Mouse (Mus musculus) neural tube, embryonic 15.5 days (tissue): ENCODE measurements around the gene Ccdc36. TPM values are rescaled to one million over a fixed set of nuclear protein-coding genes. Genes with fewer than 3 reads are reported as not detected.

ENCODE experiments used
- ATAC-seq: fragments of 200-750 bp; cut with Nextera tagmentation; 2 replicates; pipeline ENCODE4 v1.8.0; 2017; ENCODE audit warnings: mild to moderate bottlenecking, moderate TSS enrichment, moderate library complexity; ENCODE audit not compliant: low FRiP score
- H3K27ac ChIP-seq: fragments of 300-500 bp; sonication (generic); replicated peaks from 2 replicates; pipeline ENCODE4 v1.5.1; 2015; ENCODE audit warnings: mild to moderate bottlenecking, inconsistent platforms
- H3K27me3 ChIP-seq: fragments of 300-500 bp; sonication (generic); replicated peaks from 2 replicates; pipeline ENCODE4 v1.6.1; 2015; ENCODE audit warnings: inconsistent platforms
- H3K36me3 ChIP-seq: fragments of 300-500 bp; sonication (generic); 2 replicates; pipeline ENCODE4 v1.6.1; 2015; ENCODE audit warnings: inconsistent platforms
- H3K4me1 ChIP-seq: fragments of 300-500 bp; sonication (generic); 2 replicates; pipeline ENCODE4 v1.6.1; 2015; ENCODE audit warnings: inconsistent platforms
- H3K4me2 ChIP-seq: fragments of 300-500 bp; sonication (generic); 2 replicates; pipeline ENCODE4 v1.6.1; 2015; ENCODE audit warnings: inconsistent platforms, mild to moderate bottlenecking, moderate library complexity
- H3K4me3 ChIP-seq: fragments of 300-500 bp; sonication (generic); replicated peaks from 2 replicates; pipeline ENCODE4 v1.5.1; 2015; ENCODE audit warnings: mild to moderate bottlenecking, inconsistent platforms
- H3K9ac ChIP-seq: fragments of 300-500 bp; sonication (generic); replicated peaks from 2 replicates; pipeline ENCODE4 v1.6.1; 2015; ENCODE audit warnings: mild to moderate bottlenecking, inconsistent platforms
- H3K9me3 ChIP-seq: fragments of 300-500 bp; sonication (generic); replicated peaks from 2 replicates; pipeline ENCODE4 v1.6.1; 2016; ENCODE audit warnings: inconsistent platforms
- WGBS: fragments of 180-500 bp; shearing (Covaris S2); methylation state at CpG from one replicate; pipeline ENCODE4 v1.1.7; 2015; ENCODE audit warnings: mixed read lengths; 5-methylcytosine and 5-hydroxymethylcytosine counted together
- polyA plus RNA-seq: library from polyadenylated mRNA; unstranded; fragments of >200 nt; fragmentation: Nextera tagmentation; extraction: Ambion mirVana; gene quantifications from 2 replicates; pipeline ENCODE4 v1.2.1, GENCODE M21; 2015

Ccdc36 gene
- polyA plus RNA-seq, 1 experiment from 2014 or later, result 1.7 TPM

DNA sequence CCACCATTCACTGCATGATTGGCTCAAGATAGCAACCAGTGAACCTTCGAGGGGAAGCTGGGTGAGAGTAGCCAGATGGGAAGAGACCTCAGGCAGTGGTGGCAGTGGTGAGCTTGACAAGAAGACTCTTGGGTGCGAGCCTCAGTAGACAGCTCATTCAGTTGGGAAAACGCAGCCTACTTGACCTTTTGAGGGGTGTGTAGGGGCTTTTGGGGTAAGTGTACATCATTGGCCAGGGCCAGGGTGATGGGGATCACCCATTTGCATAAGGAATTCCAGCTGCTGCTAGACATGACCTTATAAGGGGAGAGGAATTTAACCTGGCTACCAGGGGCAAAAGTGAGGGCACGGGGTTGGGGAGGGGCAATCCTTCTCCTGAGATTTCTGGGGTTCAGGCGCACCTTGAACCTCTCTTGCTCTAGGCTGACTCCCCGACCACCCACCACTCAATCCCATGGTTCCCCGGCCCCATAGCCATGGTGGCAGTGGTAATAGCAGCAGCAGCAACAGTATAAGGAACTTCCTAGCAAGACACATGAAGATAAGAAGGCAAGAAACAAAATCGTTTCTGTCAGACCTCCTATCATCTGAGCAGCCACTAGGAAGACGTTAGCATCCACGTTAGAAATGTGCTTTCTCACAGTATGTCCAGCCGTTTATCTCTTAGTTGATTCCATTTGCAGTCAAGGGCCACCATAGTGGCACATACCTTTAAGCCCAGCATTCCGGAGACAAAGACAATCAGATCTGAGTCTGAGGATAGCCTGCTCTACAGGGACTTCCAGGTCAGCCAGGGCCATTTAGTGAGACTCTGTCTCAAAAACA is 27.7 kb upstream of the Ccdc36 start:
- peaks cover 34% of the 10 kb centered on the region for H3K4me1 ChIP-seq
- H3K4me2 ChIP-seq, result no peak overlapping the region
- H3K36me3 ChIP-seq, result no peaks in the 10 kb centered on the region
- ATAC-seq, result no peak
- H3K27me3 ChIP-seq, result no peaks in the 10 kb centered on the region
- H3K9me3 ChIP-seq, result no peaks in the 10 kb centered on the region
- no peak overlapping the region for H3K27ac ChIP-seq
- 79% methylated on average over 12 of the region's 12 CpGs for WGBS
- H3K9ac ChIP-seq, result no peak overlapping the region
- H3K4me3 ChIP-seq, result no peak overlapping the region

GRCm38 (mm10) chr9:108454429-108454828 is 26.1 kb upstream of the Ccdc36 start:
- H3K9me3 ChIP-seq, result no peaks in the 10 kb centered on the region
- no peaks in the 10 kb centered on the region for H3K36me3 ChIP-seq
- H3K4me1 ChIP-seq, result peaks cover 44% of the 10 kb centered on the region
- no peak overlapping the region; the same call in 1 of the 2 replicates for H3K27ac ChIP-seq
- no peak overlapping the region for H3K4me2 ChIP-seq
- no peak for ATAC-seq
- no peak overlapping the region for H3K9ac ChIP-seq
- no peaks in the 10 kb centered on the region for H3K27me3 ChIP-seq
- WGBS, result 89% methylated on average over 6 of the region's 6 CpGs
- H3K4me3 ChIP-seq, result no peak overlapping the region

DNA sequence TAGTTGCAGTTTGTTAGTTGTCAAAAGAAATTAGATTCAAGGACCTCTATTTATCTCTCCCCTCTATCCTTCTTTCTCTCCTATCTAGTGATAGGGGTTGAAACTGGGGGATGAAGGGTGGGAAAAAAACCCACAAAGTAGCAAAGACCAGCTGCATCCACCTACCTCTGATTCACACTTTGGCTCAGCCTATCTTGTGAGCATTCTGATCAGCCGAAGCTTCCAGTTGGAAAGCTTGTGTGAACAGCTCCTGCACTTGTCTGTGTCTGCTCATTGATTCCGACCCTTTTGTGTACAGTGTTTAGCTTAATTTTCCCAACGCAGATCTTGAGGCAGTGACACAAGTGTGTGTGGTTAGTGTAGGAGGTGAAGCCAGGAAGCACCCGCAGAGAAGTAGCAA is 25.2 kb upstream of the Ccdc36 start:
- peak overlapping the region; percentile 74 for H3K4me3 ChIP-seq
- no peak for ATAC-seq
- peak overlapping the region; percentile 90 for H3K9ac ChIP-seq
- H3K27ac ChIP-seq, result peak overlapping the region; percentile 87
- no peaks in the 10 kb centered on the region for H3K9me3 ChIP-seq
- peaks cover 50% of the 10 kb centered on the region for H3K4me1 ChIP-seq
- no peaks in the 10 kb centered on the region for H3K27me3 ChIP-seq
- peak overlapping the region; percentile 83 for H3K4me2 ChIP-seq
- H3K36me3 ChIP-seq, result peaks cover 7% of the 10 kb centered on the region; the same call in 1 of the 2 replicates
- WGBS, result 83% methylated on average over 4 of the region's 4 CpGs

- ATAC-seq, result peak; percentile 28
- Histone ChIP-seq H3K4me2 (peak overlapping the region; percentile 83), H3K27ac (peak overlapping the region; percentile 87), H3K4me3 (peak overlapping the region; percentile 74), H3K27me3 (no peaks in the 10 kb centered on the region), H3K9ac (peak overlapping the region; percentile 90), H3K4me1 (peaks cover 50% of the 10 kb centered on the region), H3K9me3 (no peaks in the 10 kb centered on the region), H3K36me3 (peaks cover 12% of the 10 kb centered on the region)
- 40% methylated on average over 6 of the region's 6 CpGs for WGBS
Measured at GRCm38 (mm10) chr9:108452911-108453310, 24.6 kb upstream of the Ccdc36 start.

DNA sequence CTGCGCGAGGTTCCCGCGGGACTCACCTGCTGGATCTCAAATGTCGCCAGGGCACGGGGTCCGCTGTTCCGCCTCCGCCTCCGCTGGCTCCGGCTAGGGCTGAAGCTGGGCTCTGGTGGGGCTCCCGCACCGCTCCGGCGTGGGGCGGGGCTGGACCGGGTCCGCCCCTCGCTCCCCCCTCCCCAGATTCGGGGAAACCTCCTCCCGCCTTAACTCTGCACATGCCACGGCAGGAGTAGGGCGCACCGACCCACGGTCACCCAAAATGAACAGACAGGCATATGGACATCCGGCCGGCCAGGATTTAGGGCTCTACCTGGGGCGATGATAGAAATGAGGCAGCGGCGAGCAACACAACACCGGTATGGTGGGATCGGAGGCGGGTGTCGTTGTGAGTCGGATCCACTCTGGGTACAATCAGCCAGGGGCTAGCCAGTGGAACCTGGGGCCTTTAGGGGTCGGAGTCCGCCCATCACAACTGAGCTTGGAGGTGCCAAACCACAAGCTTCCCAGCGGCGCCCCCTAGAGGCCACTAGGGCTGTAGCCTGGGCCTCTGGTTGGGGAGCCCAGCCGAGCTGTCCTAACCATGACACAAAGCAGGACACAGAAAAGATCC is 24.1 kb upstream of the Ccdc36 start:
- H3K4me1 ChIP-seq, result peaks cover 50% of the 10 kb centered on the region
- WGBS, result under 1% methylated on average over 40 of the region's 40 CpGs

GRCm38 (mm10) chr9:108451519-108452160 is 23.4 kb upstream of the Ccdc36 start:
- Histone ChIP-seq H3K4me2 (peak overlapping the region; percentile 83), H3K4me1 (peaks cover 50% of the 10 kb centered on the region), H3K4me3 (peak overlapping the region; percentile 74), H3K9me3 (no peaks in the 10 kb centered on the region), H3K36me3 (peaks cover 18% of the 10 kb centered on the region), H3K27me3 (no peaks in the 10 kb centered on the region), H3K27ac (peak overlapping the region; percentile 87), H3K9ac (peak overlapping the region; percentile 90)
- WGBS, result 50% methylated on average over 6 of the region's 6 CpGs
- ATAC-seq, result no peak

More for the DNA sequence above, 24.1 kb upstream of the Ccdc36 start:
- no peaks in the 10 kb centered on the region for H3K9me3 ChIP-seq
- H3K27me3 ChIP-seq, result no peaks in the 10 kb centered on the region
- H3K4me2 ChIP-seq, result peak overlapping the region; percentile 83
- peak overlapping the region; percentile 74 for H3K4me3 ChIP-seq
- peak; percentile 91 for ATAC-seq
- H3K9ac ChIP-seq, result peak overlapping the region; percentile 90
- H3K27ac ChIP-seq, result peak overlapping the region; percentile 87
- H3K36me3 ChIP-seq, result peaks cover 17% of the 10 kb centered on the region

GRCm38 (mm10) chr9:108451170-108451493 is 22.8 kb upstream of the Ccdc36 start:
- Histone ChIP-seq H3K4me3 (peak overlapping the region; percentile 74), H3K9ac (0 out of 2 replicates have a peak overlapping the region, but pooled peaks have one; percentile 90), H3K27me3 (no peaks in the 10 kb centered on the region), H3K36me3 (peaks cover 18% of the 10 kb centered on the region), H3K4me1 (peaks cover 50% of the 10 kb centered on the region), H3K4me2 (peak overlapping the region; percentile 83), H3K9me3 (no peaks in the 10 kb centered on the region), H3K27ac (peak overlapping the region; percentile 87)
- 72% methylated on average over 6 of the region's 6 CpGs for WGBS
- no peak for ATAC-seq

DNA sequence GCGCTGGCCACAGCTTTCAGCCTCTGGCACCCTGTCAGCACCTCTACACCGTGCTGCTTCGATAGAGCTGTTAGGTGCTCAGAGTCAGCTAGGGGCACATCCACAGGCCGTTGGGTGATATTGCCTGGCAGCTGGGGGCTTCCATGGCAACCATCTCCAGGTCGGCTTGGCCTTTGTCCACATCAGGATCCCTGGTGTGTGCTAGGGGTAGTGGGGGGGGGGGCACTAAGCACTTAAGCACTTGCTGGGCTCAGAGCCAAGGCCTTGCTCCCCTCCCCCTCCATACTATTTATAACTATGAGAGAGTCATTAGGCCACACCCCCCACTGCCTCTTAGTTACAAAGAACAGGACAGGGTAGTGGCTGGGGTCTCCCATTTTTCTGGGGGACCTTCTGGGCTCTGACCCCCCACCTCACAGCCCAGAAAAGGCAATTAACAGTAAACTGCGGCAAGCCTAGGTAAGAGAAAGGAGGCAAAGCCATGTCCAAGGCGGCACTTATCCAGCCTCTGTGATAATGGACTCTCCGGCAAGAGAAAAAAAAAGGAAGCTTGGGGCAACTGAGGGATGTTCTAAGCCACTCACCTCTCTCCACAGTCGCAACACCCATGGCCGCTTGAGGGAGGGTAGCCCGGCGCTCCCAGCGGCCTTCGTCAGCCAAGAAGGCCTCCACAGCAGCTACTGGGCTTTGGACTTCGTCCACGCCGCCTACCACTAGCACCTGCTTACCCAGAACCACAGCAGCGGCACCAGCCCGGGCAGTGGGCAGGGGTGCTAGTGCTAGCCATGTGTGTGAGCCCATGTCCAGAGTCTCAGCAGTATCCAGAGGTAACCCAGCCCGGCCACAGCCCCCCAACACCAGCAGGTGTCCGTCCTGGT is 22.2 kb upstream of the Ccdc36 start:
- Histone ChIP-seq H3K9ac (0 out of 2 replicates have a peak overlapping the region, but pooled peaks have one; percentile 90), H3K9me3 (no peaks in the 10 kb centered on the region), H3K4me2 (peak overlapping the region; percentile 83), H3K27ac (peak overlapping the region; percentile 87), H3K27me3 (no peaks in the 10 kb centered on the region), H3K4me3 (peak overlapping the region; percentile 74), H3K36me3 (peaks cover 18% of the 10 kb centered on the region), H3K4me1 (peaks cover 50% of the 10 kb centered on the region)
- ATAC-seq, result peak; percentile 17
- 48% methylated on average over 21 of the region's 21 CpGs for WGBS

- H3K4me3 ChIP-seq, result peak overlapping the region; percentile 74
- no peaks in the 10 kb centered on the region for H3K9me3 ChIP-seq
- peak; percentile 4; the same call in 1 of the 2 replicates for ATAC-seq
- peak overlapping the region; percentile 83 for H3K4me2 ChIP-seq
- WGBS, result 22% methylated on average over 4 of the region's 4 CpGs
- no peaks in the 10 kb centered on the region for H3K27me3 ChIP-seq
- H3K36me3 ChIP-seq, result peaks cover 18% of the 10 kb centered on the region
- H3K4me1 ChIP-seq, result peaks cover 50% of the 10 kb centered on the region
- no peak overlapping the region for H3K9ac ChIP-seq
- H3K27ac ChIP-seq, result peak overlapping the region; percentile 87
Measured at GRCm38 (mm10) chr9:108449860-108450259, 21.6 kb upstream of the Ccdc36 start.

DNA sequence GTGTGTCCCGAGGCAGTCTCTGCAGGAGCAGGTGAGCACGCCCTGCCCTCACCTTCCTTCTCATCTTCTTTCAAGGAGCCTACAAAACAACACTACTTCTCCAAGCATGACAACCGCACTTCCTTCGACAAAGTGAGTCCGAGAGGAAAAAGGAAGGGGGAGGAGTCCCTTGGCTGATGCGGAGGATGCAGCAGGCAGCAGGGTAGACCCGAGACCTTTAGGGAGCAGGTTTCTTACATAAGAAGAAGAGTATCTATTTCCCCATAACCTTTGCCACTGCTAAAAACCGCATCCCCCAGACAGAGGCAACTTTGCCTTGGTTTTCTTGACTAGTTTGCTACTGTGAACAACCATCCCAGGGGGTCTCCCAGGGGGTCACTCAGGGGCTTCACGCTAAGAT is 16.8 kb upstream of the Ccdc36 start:
- no peak for ATAC-seq
- Histone ChIP-seq H3K4me2 (no peak overlapping the region), H3K36me3 (peaks cover 18% of the 10 kb centered on the region), H3K9ac (no peak overlapping the region), H3K4me1 (peaks cover 18% of the 10 kb centered on the region), H3K9me3 (no peaks in the 10 kb centered on the region), H3K4me3 (no peak overlapping the region), H3K27me3 (no peaks in the 10 kb centered on the region), H3K27ac (no peak overlapping the region)
- 70% methylated on average over 9 of the region's 9 CpGs for WGBS
